Mouse (Mus musculus) forelimb bud, embryonic 11.5 days (tissue): Measurements from ENCODE around the gene Rab11fip3.

Experiments used
- DNase-seq: peaks from one replicate; pipeline ENCODE4 v3.0.0-alpha.2; 2012; ENCODE audit warnings: low read depth, low spot score

Gene Rab11fip3

DNA sequence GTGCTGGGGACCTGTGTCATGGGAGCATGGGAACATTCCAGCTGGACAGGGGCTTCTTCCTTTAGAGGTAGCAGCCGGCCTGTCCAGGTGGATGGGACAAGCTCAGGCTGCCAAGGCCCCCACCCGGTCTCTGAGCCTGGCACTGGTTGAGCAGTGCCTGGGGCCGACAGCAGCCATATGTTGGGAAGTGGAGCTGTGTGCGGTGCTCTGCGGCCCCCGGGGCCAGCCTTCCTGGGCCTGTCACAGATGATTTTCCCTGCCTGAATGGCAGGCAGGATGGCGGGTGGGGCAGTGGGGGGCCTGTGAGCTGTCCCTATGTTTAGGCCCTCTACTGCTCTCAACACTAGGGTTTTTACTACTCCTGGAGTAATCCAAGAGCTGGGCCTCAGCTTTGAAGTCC is 113.2 kb downstream of the Rab11fip3 start:
- DNase-seq = no peak

DNA sequence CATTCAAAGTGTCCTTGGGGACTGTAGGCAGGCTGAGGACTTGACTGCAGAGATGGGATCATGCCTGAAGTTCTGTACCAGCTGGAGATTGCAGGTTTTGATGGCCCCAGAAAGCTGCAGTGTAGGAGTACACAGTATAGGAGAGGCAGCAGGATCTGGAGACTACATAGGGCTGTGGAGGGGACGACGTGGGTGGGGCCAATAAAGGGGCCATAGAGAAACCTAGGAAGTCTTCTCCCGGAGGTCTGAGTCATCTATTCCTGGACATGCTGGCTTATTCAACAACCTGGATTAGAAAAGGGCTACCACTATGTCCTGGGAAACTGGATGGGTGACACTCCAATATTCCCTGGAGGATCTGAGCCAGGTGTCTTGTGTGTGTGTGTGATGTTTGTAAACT is 113.6 kb downstream of the Rab11fip3 start:
- no peak for DNase-seq

DNA sequence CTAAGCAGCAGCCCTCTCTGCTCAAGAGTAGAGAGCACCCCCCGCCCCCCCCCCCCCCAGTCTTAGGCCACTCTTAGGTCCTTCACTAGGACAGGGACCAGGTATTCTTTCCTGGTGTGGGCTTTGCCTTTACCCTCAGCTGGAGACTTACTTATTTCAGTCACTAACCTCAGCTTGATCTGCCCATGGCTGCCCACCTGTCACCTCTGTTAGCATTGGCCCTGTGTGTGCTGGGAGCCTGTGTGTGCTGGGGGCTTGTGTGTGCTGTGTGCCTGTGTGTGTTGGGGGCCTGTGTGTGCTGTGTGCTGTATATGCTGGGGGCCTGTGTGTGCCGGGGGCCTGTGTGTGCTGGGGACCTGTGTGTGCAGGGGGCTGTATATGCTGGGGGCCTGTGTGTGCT is 114.7 kb downstream of the Rab11fip3 start:
- DNase-seq = no peak

DNA sequence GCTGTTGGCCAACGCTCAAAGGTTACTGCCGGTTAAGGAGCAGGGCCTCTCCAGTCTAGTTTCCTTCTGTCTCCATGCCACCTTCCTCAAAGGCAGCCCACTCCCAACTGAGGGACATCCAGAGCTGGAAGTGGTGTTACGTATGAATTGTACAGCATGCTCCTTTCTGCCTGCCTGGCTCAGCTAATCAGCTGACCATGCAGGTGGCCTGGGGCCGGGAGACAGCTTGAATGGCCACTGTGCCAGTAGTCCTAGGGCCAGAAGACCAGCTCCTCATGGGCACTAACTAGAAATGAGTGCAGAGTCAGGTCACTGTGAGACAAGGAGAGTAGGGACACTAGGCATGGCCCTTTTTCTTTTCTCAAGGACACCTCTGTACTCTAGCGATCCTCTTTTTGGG is 116.2 kb downstream of the Rab11fip3 start:
- DNase-seq = no peak

DNA sequence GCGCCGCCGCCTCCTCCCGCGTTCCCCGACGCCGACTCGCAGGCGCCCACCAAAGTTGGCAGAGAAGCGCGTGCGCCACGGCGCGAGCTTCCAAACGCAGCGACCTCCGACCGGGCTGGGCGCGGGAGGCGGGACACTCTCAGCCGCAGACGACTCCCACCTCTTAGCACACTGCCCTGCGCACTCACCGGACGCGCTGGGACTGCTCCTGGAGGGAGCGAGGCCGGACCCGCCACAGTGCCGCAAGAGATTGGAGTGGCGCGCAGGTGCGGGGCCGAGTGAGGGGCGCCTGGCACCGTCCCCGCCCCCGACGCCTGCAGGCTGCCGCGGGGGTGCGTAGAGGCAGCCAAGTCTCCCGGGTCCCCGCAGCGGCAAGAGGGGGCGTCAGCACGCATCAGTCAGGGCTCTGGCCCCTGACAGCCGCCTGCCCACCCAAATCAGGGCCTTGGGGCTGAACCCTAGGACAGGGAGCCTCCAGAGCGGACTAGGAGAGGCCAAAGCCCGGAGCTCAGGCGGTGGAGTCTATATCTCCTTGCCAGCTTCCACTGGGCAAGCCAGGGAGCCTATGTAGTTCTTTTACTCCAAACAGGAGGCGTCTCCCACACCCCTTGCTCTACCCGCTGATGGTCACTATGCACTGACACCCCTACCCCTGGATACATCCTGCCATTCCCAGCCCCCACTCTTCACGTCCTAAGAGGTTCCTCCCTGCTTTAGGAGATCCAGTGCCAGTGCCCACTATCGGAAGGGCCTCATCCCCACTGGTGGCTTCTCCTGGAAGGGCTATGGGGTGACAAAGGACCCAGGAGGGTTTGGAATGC is 117.3 kb downstream of the Rab11fip3 start, which contains the start of gene A930017K11Rik:
Gene A930017K11Rik, minus strand, starts transcription at position 763 of the 821 bp plus-strand sequence.
- DNase-seq = no peak

DNA sequence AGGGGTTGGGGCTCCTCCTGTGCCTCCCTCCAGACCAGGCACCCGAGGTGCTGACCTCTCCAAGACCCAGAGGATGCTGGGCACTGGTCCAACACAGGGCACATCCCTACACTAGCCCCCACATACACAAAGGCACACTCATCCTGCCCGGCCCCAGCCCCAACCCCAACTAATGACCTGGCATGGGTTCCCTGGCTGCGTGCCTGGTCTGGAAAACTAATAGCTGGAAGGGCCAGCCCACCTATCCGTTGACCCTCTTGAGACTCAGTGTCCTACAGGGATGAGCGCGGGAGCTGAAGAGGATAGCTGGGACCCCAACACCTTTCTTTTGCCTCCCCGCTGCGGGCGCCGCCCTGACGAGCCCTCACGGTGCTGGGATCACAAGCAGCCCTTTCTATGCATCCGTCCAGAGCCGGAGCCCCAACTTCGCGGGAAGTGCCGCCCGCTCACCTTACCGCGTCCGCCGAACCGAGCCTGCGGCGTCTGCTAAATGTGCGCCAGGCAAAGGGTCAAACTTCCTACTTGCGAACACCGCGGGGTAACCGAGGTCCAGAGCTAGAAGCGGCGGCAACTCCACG is 118.0 kb downstream of the Rab11fip3 start:
- DNase-seq = no peak

DNA sequence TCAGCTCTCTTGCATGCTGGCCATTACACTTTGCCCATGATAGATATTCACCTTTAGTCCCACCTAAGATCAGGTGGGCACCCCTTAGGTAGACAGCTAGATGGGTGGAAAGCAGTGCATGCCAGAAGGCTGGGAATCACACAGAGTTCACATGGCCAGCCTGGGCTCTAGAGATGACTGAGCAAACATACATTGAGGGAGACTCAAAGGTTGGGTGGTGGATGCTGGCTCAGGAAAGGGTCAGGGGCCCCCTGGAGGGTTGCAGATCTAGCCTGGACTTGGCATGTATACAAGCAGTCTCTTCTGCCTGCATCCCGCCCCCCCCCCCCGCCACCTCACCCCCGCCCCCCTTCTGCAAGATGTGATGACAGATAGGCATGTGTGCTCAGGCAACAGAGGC is 118.6 kb downstream of the Rab11fip3 start:
- no peak for DNase-seq

- no peak for DNase-seq
Observed at GRCm38 (mm10) chr17:25949981-25950380, 119.4 kb downstream of the Rab11fip3 start.

GRCm38 (mm10) chr17:25948051-25948450 is 121.3 kb downstream of the Rab11fip3 start:
- no peak for DNase-seq

DNA sequence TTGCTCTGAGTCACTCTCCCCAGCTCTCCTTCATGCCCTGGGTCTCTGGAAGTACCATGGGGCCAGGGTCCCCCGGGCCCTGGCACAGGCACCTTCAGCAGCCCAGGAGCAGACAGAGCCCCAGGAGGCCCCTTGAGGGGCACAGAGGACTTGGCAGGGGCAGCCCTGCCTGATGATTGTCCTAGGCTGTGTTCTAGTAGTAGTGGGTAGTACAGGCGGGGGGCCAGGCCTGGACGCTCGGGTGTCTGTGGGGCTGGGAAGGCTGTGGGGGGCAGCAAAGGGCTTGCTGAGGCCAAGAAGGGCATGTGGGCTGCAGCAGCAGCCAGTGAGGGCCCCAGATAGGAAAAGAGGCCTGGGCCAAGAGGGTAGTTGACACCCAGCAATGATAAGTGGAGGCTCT is 121.8 kb downstream of the Rab11fip3 start:
- no peak for DNase-seq

DNA sequence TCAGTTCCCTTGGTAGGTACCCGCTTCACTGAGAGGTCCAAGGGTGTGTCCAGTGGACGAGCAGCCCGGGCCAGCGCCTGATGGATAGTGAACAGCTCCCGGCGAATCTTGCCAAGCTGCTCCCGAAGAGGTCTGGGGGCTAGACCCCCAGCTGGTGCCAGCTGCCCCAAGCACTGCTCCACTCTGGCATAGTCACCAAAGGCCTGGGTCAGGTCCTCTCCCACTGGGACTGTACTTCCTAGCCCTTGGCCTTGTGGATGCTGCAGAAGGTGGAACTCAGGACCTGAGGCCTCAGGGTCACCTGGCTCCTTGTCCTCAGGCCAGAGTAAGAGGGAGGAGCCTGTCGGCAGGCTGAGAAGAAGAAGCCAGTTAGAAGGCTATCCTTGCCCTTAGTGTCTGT is 122.5 kb downstream of the Rab11fip3 start:
- DNase-seq = no peak

DNA sequence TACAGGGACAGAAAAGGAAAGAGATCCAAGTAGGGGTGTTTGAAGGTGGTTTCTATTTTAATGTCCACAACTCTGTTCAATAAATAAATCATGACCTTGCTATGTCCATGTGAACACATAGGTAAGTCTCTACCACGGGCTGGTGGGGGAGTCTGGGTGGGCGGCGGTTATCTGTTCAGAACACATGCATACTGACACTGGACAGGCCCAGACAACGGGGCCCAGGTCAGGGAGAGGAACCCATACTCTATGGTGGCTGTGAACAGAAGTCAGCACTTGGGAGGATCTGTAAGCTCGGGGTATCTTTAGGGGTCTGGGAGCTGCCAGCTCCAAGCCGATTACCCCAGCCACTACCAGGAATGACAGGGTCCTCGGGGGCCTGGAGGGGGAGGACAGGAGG is 123.0 kb downstream of the Rab11fip3 start:
- no peak for DNase-seq

DNA sequence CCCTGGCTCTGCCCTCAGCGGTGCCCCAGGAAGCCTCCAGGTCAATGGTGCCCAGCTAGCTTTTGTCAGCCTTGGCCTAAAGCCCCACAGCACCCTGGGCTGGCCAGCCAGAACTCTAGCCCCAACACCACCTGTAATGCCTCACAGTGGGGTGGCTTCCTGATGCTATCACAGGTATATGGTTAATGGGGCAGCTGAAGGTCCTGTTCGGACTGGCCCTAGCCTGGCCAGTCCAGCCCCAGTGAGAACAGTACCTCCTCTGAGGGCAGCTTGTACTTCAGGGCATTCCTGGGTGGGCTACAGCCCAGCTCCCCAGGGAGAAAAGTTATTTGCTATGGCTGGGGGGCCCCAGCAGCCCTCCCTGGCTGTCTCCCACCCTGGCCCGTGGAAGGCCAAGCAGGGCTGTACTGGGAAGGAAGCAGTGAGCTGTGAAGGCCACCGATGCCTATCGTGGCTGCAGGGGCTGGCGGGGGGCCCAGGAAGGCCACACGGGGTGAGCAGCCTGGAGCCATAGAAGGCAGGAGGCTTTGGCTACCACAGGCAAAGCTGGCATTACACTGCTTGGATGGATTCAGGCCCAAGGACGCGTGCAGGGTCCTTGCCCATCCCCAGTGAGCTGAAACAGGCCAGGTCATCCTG is 123.7 kb downstream of the Rab11fip3 start:
- DNase-seq = no peak

DNA sequence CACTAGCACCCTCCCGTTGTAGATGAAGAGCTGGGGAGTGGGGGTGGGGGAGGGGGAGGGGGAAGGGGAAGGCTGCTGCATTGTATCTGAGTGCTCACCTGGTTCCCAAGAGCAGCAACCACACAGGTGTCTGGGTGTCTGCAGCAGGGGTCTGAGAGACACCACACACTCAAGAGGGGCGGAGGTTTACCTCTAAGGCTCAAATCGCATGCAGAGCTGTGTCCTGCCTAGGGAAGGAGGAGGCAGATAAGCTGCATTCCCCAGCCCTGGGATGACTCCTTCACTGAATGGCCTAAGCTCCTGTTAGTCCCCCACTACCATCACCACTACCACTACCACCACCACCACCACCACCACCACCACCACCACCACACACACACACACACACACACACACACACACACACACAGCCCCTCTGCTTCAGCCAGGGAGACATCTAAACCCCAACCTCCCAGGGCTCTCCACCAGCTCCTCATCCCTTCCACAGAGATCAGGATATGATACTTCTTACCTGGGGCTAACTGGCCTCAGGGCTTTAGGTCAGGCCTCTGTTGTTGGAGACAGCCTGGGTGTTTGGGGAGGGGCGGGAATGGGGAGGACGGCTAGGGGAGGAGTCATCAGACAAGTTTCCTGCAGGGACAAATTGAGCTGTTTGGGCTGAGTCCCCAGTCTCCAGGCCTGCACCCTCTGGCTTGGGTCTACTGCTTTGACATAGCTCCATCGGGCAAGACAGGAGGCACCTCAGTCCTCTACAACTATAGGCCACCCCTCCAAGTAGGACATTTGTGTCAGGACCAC is 124.8 kb downstream of the Rab11fip3 start, which contains the start of the genes Pigq and Nhlrc4:
Gene Pigq, minus strand, starts transcription at position 571 of the 798 bp plus-strand sequence.
Gene Nhlrc4, minus strand, starts transcription at position 596 of the 798 bp plus-strand sequence.
- DNase-seq = no peak

GRCm38 (mm10) chr17:25943769-25944168 is 125.6 kb downstream of the Rab11fip3 start:
- no peak for DNase-seq

DNA sequence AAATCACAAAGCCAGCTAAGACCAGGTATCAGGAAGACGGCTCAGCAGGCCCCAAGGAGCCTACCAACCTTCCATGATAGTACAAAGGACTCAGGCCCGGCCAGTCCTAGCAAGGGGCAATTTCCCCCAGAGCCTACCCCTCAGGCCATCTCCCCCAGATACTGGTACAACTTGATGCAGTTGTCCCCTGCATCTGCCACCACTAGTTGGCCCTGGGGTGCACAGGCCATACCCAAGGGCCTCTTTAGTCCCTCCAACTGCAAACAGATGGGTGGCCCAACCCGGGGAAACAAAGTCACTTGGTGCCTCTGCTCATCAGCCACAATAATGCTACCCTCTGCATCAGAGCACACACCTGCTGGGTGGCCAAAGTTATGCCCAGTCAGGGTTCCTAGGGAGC is 126.1 kb downstream of the Rab11fip3 start:
- no peak for DNase-seq

- no peak for DNase-seq
Observed at GRCm38 (mm10) chr17:25942597-25943151, 126.7 kb downstream of the Rab11fip3 start.

DNA sequence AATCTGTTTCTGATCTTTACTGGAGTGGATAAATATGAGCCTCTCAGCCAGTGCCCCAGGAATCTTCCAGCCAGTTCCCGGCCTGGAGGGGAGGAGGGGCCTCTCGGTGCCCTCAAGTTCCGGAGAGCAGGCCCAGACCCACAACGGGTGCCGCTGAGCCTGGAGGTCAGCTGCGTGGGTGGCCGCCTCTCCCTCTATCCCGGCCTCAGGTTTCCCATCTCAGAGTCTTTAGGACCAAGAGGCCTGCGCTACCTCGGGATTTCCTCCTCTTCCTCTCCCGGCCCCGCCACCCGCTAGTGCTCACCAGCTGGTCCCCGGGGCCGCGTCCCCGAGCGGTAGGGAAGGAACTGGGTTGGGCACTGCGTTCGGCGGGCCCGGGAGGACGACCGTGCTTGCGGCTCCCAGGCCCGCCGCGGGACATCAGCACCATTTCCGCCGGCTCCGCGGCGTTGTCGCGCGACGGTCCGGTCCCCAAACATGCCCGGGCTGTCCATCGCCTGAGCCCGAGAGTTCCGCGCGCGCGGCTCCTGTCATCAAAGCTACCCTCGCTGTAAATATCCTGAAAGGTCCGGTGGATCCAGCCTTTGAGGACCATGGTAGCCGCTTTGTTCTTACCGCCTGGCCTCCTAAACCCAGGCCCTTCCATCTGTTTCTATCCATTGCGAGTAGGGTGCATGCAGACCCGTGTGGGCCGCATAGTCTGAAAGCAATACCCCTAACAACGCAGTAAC is 127.7 kb downstream of the Rab11fip3 start:
- peak; percentile 63 for DNase-seq
